Mouse (Mus musculus) forebrain, embryonic 12.5 days (tissue): Measurements from ENCODE around the gene Mex3a. TPM values are rescaled to one million over a fixed set of nuclear protein-coding genes. Genes with fewer than 3 reads are reported as not detected.

Source experiments
- ATAC-seq: fragments of 200-750 bp; cut with Nextera tagmentation; 2 replicates; pipeline ENCODE4 v1.8.0; 2017; ENCODE audit warnings: moderate TSS enrichment; ENCODE audit not compliant: low FRiP score
- H3K27ac ChIP-seq: fragments of 300-500 bp; sonication (generic); 2 replicates; pipeline ENCODE4 v1.5.1; 2016; ENCODE audit warnings: mild to moderate bottlenecking
- H3K27me3 ChIP-seq: fragments of 300-500 bp; sonication (generic); 2 replicates; pipeline ENCODE4 v1.6.1; 2016; ENCODE audit warnings: mild to moderate bottlenecking
- H3K36me3 ChIP-seq: fragments of 300-500 bp; sonication (generic); replicated peaks from 2 replicates; pipeline ENCODE4 v1.6.1; 2016; ENCODE audit warnings: mild to moderate bottlenecking
- H3K4me1 ChIP-seq: fragments of 300-500 bp; sonication (generic); 2 replicates; pipeline ENCODE4 v1.6.1; 2016
- H3K4me2 ChIP-seq: fragments of 300-500 bp; sonication (generic); 2 replicates; pipeline ENCODE4 v1.6.1; 2016; ENCODE audit warnings: mild to moderate bottlenecking, moderate library complexity
- H3K4me3 ChIP-seq: fragments of 300-500 bp; sonication (generic); replicated peaks from 2 replicates; pipeline ENCODE4 v1.5.1; 2016; ENCODE audit warnings: mild to moderate bottlenecking
- H3K9ac ChIP-seq: fragments of 300-500 bp; sonication (generic); 2 replicates; pipeline ENCODE4 v1.6.1; 2016; ENCODE audit warnings: mild to moderate bottlenecking
- H3K9me3 ChIP-seq: fragments of 300-500 bp; sonication (generic); 2 replicates; pipeline ENCODE4 v1.6.1; 2016
- WGBS: fragments of 180-500 bp; shearing (Covaris S2); methylation state at CpG from one replicate; pipeline ENCODE4 v1.1.7; 2016; 5-methylcytosine and 5-hydroxymethylcytosine counted together
- polyA plus RNA-seq: library from polyadenylated mRNA; unstranded; fragments of >200 nt; fragmentation: Nextera tagmentation; extraction: Ambion mirVana; gene quantifications from 2 replicates; pipeline ENCODE4 v1.2.1, GENCODE M21; 2016

Mex3a gene
- polyA plus RNA-seq = 51.0 and 53.2 TPM in 2 replicates

- Histone ChIP-seq H3K4me2 (peak within 1 kb of the TSS; percentile 93), H3K27ac (peak within 1 kb of the TSS; percentile 99), H3K27me3 (no peaks in the 10 kb centered on the region), H3K36me3 (peaks cover 28% of the 10 kb centered on the region), H3K4me1 (peaks cover 66% of the 10 kb centered on the region), H3K9me3 (no peaks in the 10 kb centered on the region), H3K4me3 (peak within 1 kb of the TSS; percentile 93), H3K9ac (peak within 1 kb of the TSS; percentile 99)
- no peak for ATAC-seq
- under 1% methylated on average over 21 of the region's 31 CpGs for WGBS
Measured at GRCm38 (mm10) chr3:88532299-88532674, at the start of gene Mex3a. TSS of gene Mex3a (plus strand) at chr3:88532395.

GRCm38 (mm10) chr3:88483141-88483540 is 49.1 kb upstream of the Mex3a start:
- H3K9me3 ChIP-seq = no peaks in the 10 kb centered on the region
- H3K4me3 ChIP-seq = no peak overlapping the region
- H3K27me3 ChIP-seq = peaks cover 63% of the 10 kb centered on the region
- no peak for ATAC-seq
- 78% methylated on average over 8 of the region's 8 CpGs for WGBS
- H3K9ac ChIP-seq = no peak overlapping the region
- H3K4me1 ChIP-seq = peaks cover 18% of the 10 kb centered on the region
- H3K4me2 ChIP-seq = no peak overlapping the region
- H3K27ac ChIP-seq = no peak overlapping the region
- H3K36me3 ChIP-seq = no peaks in the 10 kb centered on the region

- peaks cover 21% of the 10 kb centered on the region for H3K4me1 ChIP-seq
- 6% methylated on average over 5 of the region's 5 CpGs for WGBS
- no peaks in the 10 kb centered on the region for H3K9me3 ChIP-seq
- H3K27me3 ChIP-seq = peaks cover 65% of the 10 kb centered on the region
- no peak overlapping the region for H3K27ac ChIP-seq
- no peak overlapping the region for H3K4me2 ChIP-seq
- ATAC-seq = peak; percentile 36; the same call in 1 of the 2 replicates
- no peak overlapping the region for H3K4me3 ChIP-seq
- H3K36me3 ChIP-seq = no peaks in the 10 kb centered on the region
- H3K9ac ChIP-seq = no peak overlapping the region
Measured at GRCm38 (mm10) chr3:88483621-88484020, 48.6 kb upstream of the Mex3a start.

GRCm38 (mm10) chr3:88484597-88485316 is 47.4 kb upstream of the Mex3a start:
- no peak for ATAC-seq
- Histone ChIP-seq H3K4me1 (peaks cover 23% of the 10 kb centered on the region), H3K27ac (no peak overlapping the region), H3K36me3 (no peaks in the 10 kb centered on the region), H3K9me3 (no peaks in the 10 kb centered on the region), H3K27me3 (peaks cover 65% of the 10 kb centered on the region), H3K9ac (peak overlapping the region; percentile 45; the same call in 1 of the 2 replicates), H3K4me2 (peak overlapping the region; percentile 55), H3K4me3 (peak overlapping the region; percentile 31)
- 11% methylated on average over 39 of the region's 39 CpGs for WGBS

GRCm38 (mm10) chr3:88486043-88486442 is 46.2 kb upstream of the Mex3a start:
- WGBS = 68% methylated on average over 5 of the region's 5 CpGs
- no peak for ATAC-seq
- no peak overlapping the region for H3K27ac ChIP-seq
- no peaks in the 10 kb centered on the region for H3K36me3 ChIP-seq
- no peak overlapping the region for H3K9ac ChIP-seq
- no peak overlapping the region for H3K4me2 ChIP-seq
- H3K27me3 ChIP-seq = peaks cover 65% of the 10 kb centered on the region
- H3K9me3 ChIP-seq = no peaks in the 10 kb centered on the region
- no peak overlapping the region for H3K4me3 ChIP-seq
- peaks cover 23% of the 10 kb centered on the region for H3K4me1 ChIP-seq

GRCm38 (mm10) chr3:88486887-88487286 is 45.3 kb upstream of the Mex3a start:
- H3K4me3 ChIP-seq = no peak overlapping the region
- H3K27ac ChIP-seq = no peak overlapping the region
- WGBS = 77% methylated on average over 4 of the region's 4 CpGs
- peaks cover 22% of the 10 kb centered on the region for H3K4me1 ChIP-seq
- no peak overlapping the region for H3K9ac ChIP-seq
- H3K27me3 ChIP-seq = peaks cover 60% of the 10 kb centered on the region
- H3K9me3 ChIP-seq = no peaks in the 10 kb centered on the region
- no peaks in the 10 kb centered on the region for H3K36me3 ChIP-seq
- H3K4me2 ChIP-seq = no peak overlapping the region
- ATAC-seq = no peak

GRCm38 (mm10) chr3:88487396-88487795 is 44.8 kb upstream of the Mex3a start:
- WGBS = 53% methylated on average over 1 of the region's 1 CpGs
- Histone ChIP-seq H3K36me3 (no peaks in the 10 kb centered on the region), H3K9ac (no peak overlapping the region), H3K4me3 (no peak overlapping the region), H3K27me3 (peaks cover 55% of the 10 kb centered on the region), H3K4me2 (no peak overlapping the region), H3K4me1 (peaks cover 21% of the 10 kb centered on the region), H3K9me3 (no peaks in the 10 kb centered on the region), H3K27ac (no peak overlapping the region)
- no peak for ATAC-seq

- H3K27ac ChIP-seq = no peak overlapping the region
- H3K9me3 ChIP-seq = no peaks in the 10 kb centered on the region
- H3K4me1 ChIP-seq = peaks cover 19% of the 10 kb centered on the region
- WGBS = 80% methylated on average over 11 of the region's 11 CpGs
- no peaks in the 10 kb centered on the region for H3K36me3 ChIP-seq
- H3K9ac ChIP-seq = no peak overlapping the region
- H3K27me3 ChIP-seq = peaks cover 15% of the 10 kb centered on the region; the same call in 1 of the 2 replicates
- H3K4me2 ChIP-seq = peak overlapping the region; percentile 70
- ATAC-seq = no peak
- no peak overlapping the region for H3K4me3 ChIP-seq
Measured at GRCm38 (mm10) chr3:88493706-88494582, 38.3 kb upstream of the Mex3a start.

GRCm38 (mm10) chr3:88494836-88495628 is 37.2 kb upstream of the Mex3a start:
- Histone ChIP-seq H3K9me3 (no peaks in the 10 kb centered on the region), H3K27me3 (peaks cover 15% of the 10 kb centered on the region; the same call in 1 of the 2 replicates), H3K27ac (no peak overlapping the region), H3K9ac (no peak overlapping the region), H3K4me1 (peaks cover 19% of the 10 kb centered on the region), H3K4me2 (no peak overlapping the region), H3K36me3 (no peaks in the 10 kb centered on the region), H3K4me3 (no peak overlapping the region)
- ATAC-seq = no peak
- WGBS = 76% methylated on average over 9 of the region's 9 CpGs

GRCm38 (mm10) chr3:88495741-88496415 is 36.3 kb upstream of the Mex3a start:
- Histone ChIP-seq H3K9ac (no peak overlapping the region), H3K27ac (no peak overlapping the region), H3K36me3 (no peaks in the 10 kb centered on the region), H3K27me3 (peaks cover 19% of the 10 kb centered on the region), H3K4me3 (no peak overlapping the region), H3K4me1 (peaks cover 19% of the 10 kb centered on the region), H3K4me2 (no peak overlapping the region), H3K9me3 (no peaks in the 10 kb centered on the region)
- ATAC-seq = no peak
- WGBS = 84% methylated on average over 10 of the region's 10 CpGs

- peaks cover 51% of the 10 kb centered on the region for H3K27me3 ChIP-seq
- H3K36me3 ChIP-seq = no peaks in the 10 kb centered on the region
- peaks cover 28% of the 10 kb centered on the region for H3K4me1 ChIP-seq
- no peak overlapping the region for H3K4me2 ChIP-seq
- H3K9me3 ChIP-seq = no peaks in the 10 kb centered on the region
- WGBS = 74% methylated on average over 4 of the region's 4 CpGs
- H3K4me3 ChIP-seq = no peak overlapping the region
- no peak overlapping the region for H3K27ac ChIP-seq
- H3K9ac ChIP-seq = no peak overlapping the region
- ATAC-seq = no peak
Measured at GRCm38 (mm10) chr3:88499580-88499979, 32.6 kb upstream of the Mex3a start.
